Mouse (Mus musculus) spleen, adult 2 months (tissue): ENCODE results near the gene Gbgt1. TPM values are rescaled to one million over a fixed set of nuclear protein-coding genes. Genes with fewer than 3 reads are reported as not detected.
A peak's percentile ranks its signal among the peaks of the same experiment; 100 is the strongest.
"Not testable (repeated sequence)": the region's sequence is repeated elsewhere in the genome, so short reads cannot be mapped to it uniquely, and the experiment has no call there.

ENCODE experiments used
- DNase-seq, 2 experiments: peaks; one replicate each; pipeline versions ENCODE4 v3.0.0 to v3.0.0-alpha.2; 2012 to 2021; ENCODE audit warnings: low spot score in 2 of 2, low read depth in 1 of 2
- H3K27ac ChIP-seq: fragments of 200-500 bp; 2 replicates; pipeline ENCODE4 v1.5.1; 2012; ENCODE audit warnings: low read length, inconsistent platforms; ENCODE audit not compliant: insufficient read depth
- H3K27me3 ChIP-seq: fragments of 200-500 bp; 2 replicates; pipeline ENCODE4 v1.6.1; 2012; ENCODE audit warnings: mild to moderate bottlenecking, moderate library complexity, low read length, inconsistent platforms; ENCODE audit not compliant: control insufficient read depth, insufficient read depth
- H3K36me3 ChIP-seq: fragments of 200-500 bp; 2 replicates; pipeline ENCODE4 v1.6.1; 2012; ENCODE audit warnings: mild to moderate bottlenecking, low read length, inconsistent platforms; ENCODE audit not compliant: control insufficient read depth, insufficient read depth
- H3K4me1 ChIP-seq: fragments of 200-500 bp; 2 replicates; pipeline ENCODE4 v1.6.1; 2011; ENCODE audit warnings: inconsistent platforms; ENCODE audit not compliant: control insufficient read depth, insufficient read depth, insufficient read length
- H3K4me3 ChIP-seq: fragments of 200-500 bp; 2 replicates; pipeline ENCODE4 v1.5.1; 2011; ENCODE audit warnings: mild to moderate bottlenecking, inconsistent platforms; ENCODE audit not compliant: insufficient read depth, insufficient read length; ENCODE audit errors: extremely low read depth
- CTCF ChIP-seq: fragments of 200-500 bp; IDR thresholded peaks from 2 replicates; pipeline ENCODE4 v1.5.1; 2011; ENCODE audit warnings: mild to moderate bottlenecking, inconsistent platforms; ENCODE audit not compliant: insufficient read depth, insufficient read length, insufficient replicate concordance; ENCODE audit errors: extremely low read depth
- POLR2A ChIP-seq: fragments of 200-500 bp; IDR thresholded peaks from 2 replicates; pipeline ENCODE4 v1.6.1; 2011; ENCODE audit warnings: low read depth, low read length, inconsistent platforms
- WGBS: fragments of 180-500 bp; shearing (Covaris S2); methylation state at CpG from one replicate; pipeline ENCODE4 v1.1.7; 2018; 5-methylcytosine and 5-hydroxymethylcytosine counted together
- polyA plus RNA-seq: library from polyadenylated mRNA; depleted of rRNA; stranded (reverse); fragments of >200 nt; gene quantifications from 2 replicates; pipeline ENCODE4 v1.2.3, GENCODE M21; 2012

Gbgt1 gene
- polyA plus RNA-seq, 1 experiment = 3.7 TPM

DNA sequence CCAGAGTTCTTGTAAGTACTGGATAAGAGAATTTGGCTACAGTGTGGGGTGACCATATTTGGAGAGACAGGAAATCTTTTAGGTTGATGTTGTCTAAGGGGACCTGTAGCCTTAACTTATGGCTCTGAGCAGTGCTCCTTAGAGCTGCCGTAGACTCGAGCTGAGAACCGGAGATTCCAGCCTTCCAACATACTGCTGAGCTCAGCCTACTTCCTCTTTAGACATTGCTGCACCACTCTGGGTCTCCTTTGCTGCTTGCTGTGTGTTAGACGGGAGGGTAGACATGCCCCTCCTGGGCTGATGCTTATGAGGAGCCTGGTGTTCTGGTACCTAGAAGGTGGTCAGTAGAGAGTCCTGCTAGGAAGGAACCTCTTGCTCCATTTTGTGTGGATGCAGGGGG is 1.7 kb downstream of the Gbgt1 start:
- DNase-seq = no peak
- TF ChIP-seq POLR2A (no peak), CTCF (no peak)
- Histone ChIP-seq H3K27me3 (no peaks in the 10 kb centered on the region), H3K4me3 (no peak overlapping the region), H3K36me3 (no peaks in the 10 kb centered on the region), H3K4me1 (no peaks in the 10 kb centered on the region; the same call in 1 of the 2 replicates), H3K27ac (no peak overlapping the region)
- 37% methylated on average over 4 of the region's 4 CpGs for WGBS

GRCm38 (mm10) chr2:28502987-28503386 is 6.3 kb downstream of the Gbgt1 start:
- no peaks in the 10 kb centered on the region for H3K36me3 ChIP-seq
- H3K4me1 ChIP-seq = no peaks in the 10 kb centered on the region
- H3K4me3 ChIP-seq = no peak overlapping the region
- 70% methylated on average over 10 of the region's 10 CpGs for WGBS
- no peaks in the 10 kb centered on the region for H3K27me3 ChIP-seq
- no peak for DNase-seq
- TF ChIP-seq CTCF (no peak), POLR2A (no peak)
- no peak overlapping the region for H3K27ac ChIP-seq

- Histone ChIP-seq H3K4me3 (no peak overlapping the region), H3K27me3 (no peaks in the 10 kb centered on the region), H3K36me3 (no peaks in the 10 kb centered on the region), H3K27ac (no peak overlapping the region), H3K4me1 (no peaks in the 10 kb centered on the region)
- no peak for DNase-seq
- WGBS = 90% methylated on average over 13 of the region's 13 CpGs
- no peak for TF ChIP-seq POLR2A
- no peak for TF ChIP-seq CTCF
Measured at GRCm38 (mm10) chr2:28504676-28505075, 8.0 kb downstream of the Gbgt1 start.

GRCm38 (mm10) chr2:28505795-28506194 is 9.1 kb downstream of the Gbgt1 start, which contains the start of gene Gm10134:
Gm10134 (plus strand) TSS chr2:28506095.
- H3K4me1 ChIP-seq = no peaks in the 10 kb centered on the region
- H3K36me3 ChIP-seq = no peaks in the 10 kb centered on the region
- DNase-seq = no peak
- 76% methylated on average over 3 of the region's 3 CpGs for WGBS
- H3K27me3 ChIP-seq = no peaks in the 10 kb centered on the region
- TF ChIP-seq POLR2A = no peak
- no peak for TF ChIP-seq CTCF
- H3K27ac ChIP-seq = no peak within 1 kb of the TSS
- no peak within 1 kb of the TSS for H3K4me3 ChIP-seq

GRCm38 (mm10) chr2:28506291-28506690 is 9.6 kb downstream of the Gbgt1 start:
- WGBS = 85% methylated on average over 6 of the region's 6 CpGs
- no peaks in the 10 kb centered on the region for H3K4me1 ChIP-seq
- no peak overlapping the region for H3K4me3 ChIP-seq
- H3K27ac ChIP-seq = no peak overlapping the region
- DNase-seq = no peak
- no peaks in the 10 kb centered on the region for H3K27me3 ChIP-seq
- TF ChIP-seq CTCF = no peak
- no peaks in the 10 kb centered on the region for H3K36me3 ChIP-seq

DNA sequence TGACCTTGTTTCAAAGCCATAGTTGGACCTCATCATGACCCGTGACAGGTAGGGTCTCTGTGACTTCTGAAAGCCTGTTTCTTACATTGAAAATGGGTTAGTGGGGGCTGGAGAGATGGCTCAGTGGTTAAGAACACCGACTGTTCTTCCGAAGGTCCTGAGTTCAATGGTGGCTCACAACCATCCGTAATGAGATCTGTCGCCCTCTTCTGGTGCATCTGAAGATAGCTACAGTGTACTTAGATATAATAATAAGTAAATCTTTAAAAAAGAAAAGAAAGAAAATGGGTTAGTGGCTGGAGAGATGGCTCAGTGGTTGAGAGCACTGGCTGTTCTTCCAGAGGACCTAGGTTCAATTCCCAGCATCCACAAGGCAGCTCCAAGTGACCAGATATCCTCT is 14.9 kb downstream of the Gbgt1 start:
- H3K27ac ChIP-seq, H3K27me3 ChIP-seq, H3K4me3 ChIP-seq, H3K36me3 ChIP-seq: not testable (repeated sequence)
- DNase-seq = peak in 1 of 2 experiments; percentile 1
- H3K4me1 ChIP-seq = peaks cover 19% of the 10 kb centered on the region; the same call in 1 of the 2 replicates
- 51% methylated on average over 5 of the region's 5 CpGs for WGBS

- Histone ChIP-seq H3K27ac (no peak within 1 kb of the TSS; the same call in 1 of the 2 replicates), H3K4me3 (peak within 1 kb of the TSS; percentile 62), H3K4me1 (peaks cover 26% of the 10 kb centered on the region; the same call in 1 of the 2 replicates), H3K36me3 (no peaks in the 10 kb centered on the region), H3K27me3 (no peaks in the 10 kb centered on the region)
- peak in 1 of 2 experiments; percentile 54 for DNase-seq
- WGBS = under 1% methylated on average over 62 of the region's 71 CpGs
- TF ChIP-seq CTCF (no peak), POLR2A (no peak)
Measured at GRCm38 (mm10) chr2:28512798-28513401, 16.2 kb downstream of the Gbgt1 start, which contains the start of gene Ralgds. Ralgds (plus strand) TSS chr2:28513125.
